In genomic region chr17:46589635-46590314, GRCm38 (mm10) we compare ENCODE assay signal across 13 mouse cellular contexts. TPM values are rescaled to one million over a fixed set of nuclear protein-coding genes. Genes with fewer than 3 reads are reported as not detected.
DNase-seq lines count a peak whose midpoint lies in the region; ATAC-seq and TF ChIP-seq lines count a peak whose summit lies in the region.
"Had no signal": no experiment of that assay in that cellular context is flagged by ENCODE, and none has a peak within 500 bp of the region (broad histone marks: within the 10 kb centered on the region; RNA-seq: fewer than 3 reads in every experiment).

No protein-coding gene starts in this region.

- H3K36me3 ChIP-seq in liver, adult 2 months (ENCODE audit: control insufficient read depth, insufficient read depth, low read length): no peaks in the 10 kb centered on the region
- H3K36me3 ChIP-seq in stomach, embryonic 14.5 days (ENCODE audit: control insufficient read depth, insufficient read depth, low read length): peaks cover 40% of the 10 kb centered on the region

- no peak overlapping the region for H3K4me2 ChIP-seq in stomach, embryonic 14.5 days (replicated peaks; ENCODE audit: low read depth, low read length)
- H3K4me2 ChIP-seq: limb, embryonic 15.5 days had no signal

- no peak overlapping the region for H3K4me3 ChIP-seq in liver, adult 2 months (ENCODE audit: insufficient read depth, low read depth, low read length)
- no peak overlapping the region for H3K4me3 ChIP-seq in stomach, embryonic 14.5 days (ENCODE audit: low read depth, low read length)
- H3K4me3 ChIP-seq: limb, embryonic 15.5 days; midbrain, embryonic 10.5 days had no signal

- no peak for TF ChIP-seq POLR2A in liver, adult 2 months (IDR thresholded peaks at IDR 0.05; ENCODE audit: extremely low read depth, insufficient read depth, low read length)

- H3K9me3 ChIP-seq in stomach, embryonic 14.5 days (ENCODE audit: control insufficient read depth, low read depth, low read length): no peaks in the 10 kb centered on the region
- H3K9me3 ChIP-seq: limb, embryonic 15.5 days; midbrain, embryonic 10.5 days had no signal

- 77% methylated on average over 16 of the region's 16 CpGs for WGBS in liver, adult 2 months
- 88% methylated on average over 16 of the region's 16 CpGs for WGBS in stomach, embryonic 14.5 days

- no peak overlapping the region for H3K9ac ChIP-seq in liver, adult 2 months (ENCODE audit: low read depth, low read length)
- no peak overlapping the region for H3K9ac ChIP-seq in stomach, embryonic 14.5 days (replicated peaks; ENCODE audit: low read depth, low read length)
- H3K9ac ChIP-seq: limb, embryonic 15.5 days had no signal

- DNase-seq in frontal cortex, postnatal 36 days (ENCODE audit: low spot score in 2 of 2): no peak
- peak; percentile 17 for DNase-seq in liver, adult 2 months (ENCODE audit: extremely low read depth, low read depth, low spot score)
- no peak for DNase-seq in liver
- peak; percentile 62 for DNase-seq in cerebellum, adult 9-11 months
- no peak for DNase-seq in gastrocnemius, adult 8-10 months (ENCODE audit: low spot score in 2 of 2)
- DNase-seq in retina, postnatal 1 day: no peak
- DNase-seq: adrenal gland, postnatal 25 days had no signal

- H3K27ac ChIP-seq in liver, adult 2 months (replicated peaks; ENCODE audit: insufficient read depth, low read depth, low read length): no peak overlapping the region
- H3K27ac ChIP-seq in stomach, embryonic 14.5 days (ENCODE audit: low read length): peak overlapping the region; percentile 62; the same call in 1 of the 2 replicates
- H3K27ac ChIP-seq: limb, embryonic 15.5 days; midbrain, embryonic 10.5 days had no signal

- no peaks in the 10 kb centered on the region; the same call in 1 of the 2 replicates for H3K4me1 ChIP-seq in liver, adult 2 months (ENCODE audit: control insufficient read depth, insufficient read depth, low read length)
- 0 out of 2 replicates have a peak, but pooled peaks cover 8% of the 10 kb centered on the region for H3K4me1 ChIP-seq in stomach, embryonic 14.5 days (ENCODE audit: control insufficient read depth, insufficient read depth, low read length)

- no peaks in the 10 kb centered on the region for H3K79me2 ChIP-seq in liver, adult 2 months (ENCODE audit: control insufficient read depth, insufficient read depth, low read length)

- TF ChIP-seq CTCF in liver, adult 2 months (IDR thresholded peaks at IDR 0.05; ENCODE audit: low read depth, low read length): no peak

- no peaks in the 10 kb centered on the region for H3K27me3 ChIP-seq in liver, adult 2 months (ENCODE audit: control insufficient read depth, insufficient read depth, low read length)
- no peaks in the 10 kb centered on the region for H3K27me3 ChIP-seq in stomach, embryonic 14.5 days (ENCODE audit: control insufficient read depth, insufficient read depth, low read length)
- H3K27me3 ChIP-seq: limb, embryonic 15.5 days; Patski had no signal

- ATAC-seq in frontal cortex, adult (ENCODE audit: low TSS enrichment): peak; percentile 48; the same call in 1 of the 2 replicates
- no peak for ATAC-seq in stomach, embryonic 14.5 days (ENCODE audit: insufficient number of reproducible peaks, insufficient read depth, low FRiP score, low read depth)
- ATAC-seq: inflammation-experienced regulatory T-cells, adult 6 months; Patski had no signal

RNA-seq across cellular contexts. Expression of gene Srf, which starts 33.8 kb away (rescaled TPM):
- total RNA-seq in liver, adult 2 months (2014; rRNA removed): 3.4 and 5.4 TPM in 2 replicates
- 32.2 and 45.6 TPM in 2 replicates for polyA plus RNA-seq in liver, adult 2 months (2012; rRNA removed)
- polyA plus RNA-seq in stomach, embryonic 14.5 days (2014; fragmentation: Nextera tagmentation; extraction: Ambion mirVana): 12.2 and 15.7 TPM in 2 replicates
- total RNA-seq in gastrocnemius, adult 8-10 months (2022): 10 to 100 TPM; 81.6 to 89.5 (median 87.8) TPM

RNA-seq across cellular contexts. Expression of gene Ptk7, which starts 39.5 kb away (rescaled TPM):
- 0.65 and 0.87 TPM in 2 replicates for total RNA-seq in liver, adult 2 months (2014; rRNA removed)
- polyA plus RNA-seq in liver, adult 2 months (2012; rRNA removed): 0.40 and 0.66 TPM in 2 replicates
- polyA plus RNA-seq in stomach, embryonic 14.5 days (2014; fragmentation: Nextera tagmentation; extraction: Ambion mirVana): 37.6 and 45.2 TPM in 2 replicates
- under 1 TPM; 0.15 to 0.38 (median 0.30) TPM for total RNA-seq in gastrocnemius, adult 8-10 months (2022)
- polyA plus RNA-seq: inflammation-experienced regulatory T-cells, adult 6 months had no signal

RNA-seq across cellular contexts. Expression of gene Cul9, which starts 43.6 kb away (rescaled TPM):
- total RNA-seq in liver, adult 2 months (2014; rRNA removed): 4.1 and 5.1 TPM in 2 replicates
- polyA plus RNA-seq in liver, adult 2 months (2012; rRNA removed): 5.7 and 10.1 TPM in 2 replicates
- polyA plus RNA-seq in stomach, embryonic 14.5 days (2014; fragmentation: Nextera tagmentation; extraction: Ambion mirVana): 3.6 and 5.6 TPM in 2 replicates
- 10 to 100 TPM; 15.2 to 16.6 (median 15.4) TPM for total RNA-seq in gastrocnemius, adult 8-10 months (2022)

RNA-seq across cellular contexts. Expression of gene Klc4, which starts 56.0 kb away (rescaled TPM):
- total RNA-seq in liver, adult 2 months (2014; rRNA removed): 48.1 and 49.0 TPM in 2 replicates
- polyA plus RNA-seq in liver, adult 2 months (2012; rRNA removed): 46.6 and 55.5 TPM in 2 replicates
- 31.0 and 32.3 TPM in 2 replicates for polyA plus RNA-seq in stomach, embryonic 14.5 days (2014; fragmentation: Nextera tagmentation; extraction: Ambion mirVana)
- 10 to 100 TPM; 13.2 to 14.4 (median 13.5) TPM for total RNA-seq in gastrocnemius, adult 8-10 months (2022)

RNA-seq across cellular contexts. Expression of gene Mrpl2, which starts 56.3 kb away (rescaled TPM):
- 58.5 and 71.1 TPM in 2 replicates for total RNA-seq in liver, adult 2 months (2014; rRNA removed)
- 95.1 and 97.3 TPM in 2 replicates for polyA plus RNA-seq in liver, adult 2 months (2012; rRNA removed)
- polyA plus RNA-seq in stomach, embryonic 14.5 days (2014; fragmentation: Nextera tagmentation; extraction: Ambion mirVana): 99.2 and 104 TPM in 2 replicates
- 100 to 1,000 TPM in 2 of 4 experiments, 10 to 100 TPM in 2; 88.6 to 106 (median 98.1) TPM for total RNA-seq in gastrocnemius, adult 8-10 months (2022)

Comparison
In these comparisons a context has a peak if more than half of its experiments do, and no peak if none do; other contexts are left out.
1. DNase-seq: peak in liver, adult 2 months (single experiment) and cerebellum, adult 9-11 months (single experiment); none in frontal cortex, postnatal 36 days (0 of 2), liver (single experiment), gastrocnemius, adult 8-10 months (0 of 2) and retina, postnatal 1 day (single experiment).
2. RNA of gene Srf, which starts 33.8 kb away (total RNA-seq): 81.6 to 89.5 TPM in gastrocnemius, adult 8-10 months; 3.4 to 5.4 TPM in liver, adult 2 months; every median in the first group is over 10 times any median in the second.